Mouse (Mus musculus): ENCODE data around the gene Aldob.

DNA sequence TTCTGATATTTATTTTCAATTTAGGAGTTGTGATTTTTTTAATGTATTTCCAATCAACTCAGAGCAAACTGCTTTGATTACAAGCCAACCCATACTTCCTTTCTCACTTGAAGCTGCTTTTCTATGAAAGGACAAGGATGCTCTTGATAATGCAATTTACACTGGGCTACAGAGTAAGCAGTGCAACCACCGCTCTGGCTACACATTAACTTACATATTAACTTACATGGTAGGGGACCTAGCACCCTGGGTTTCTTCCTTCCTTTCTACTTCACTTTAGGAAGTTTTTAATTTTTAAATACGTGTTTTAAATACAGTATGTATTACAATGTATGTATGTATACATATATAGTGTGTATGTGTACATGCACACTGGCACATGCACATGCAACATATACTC, 40.2 kb downstream of the Aldob start:
- TF ChIP-seq POLR2A (IDR thresholded peaks at IDR 0.05; ENCODE audit: low read depth, low read length) (no peak), CTCF (conservative IDR thresholded peaks at IDR 0.05; ENCODE audit: insufficient read depth, insufficient read length, low read depth, low read length) (no peak)

All from kidney, adult 2 months (tissue).